ENCODE assay signal across 12 mouse cellular contexts in genomic region chr13:35119782-35120181, GRCm38 (mm10).
A peak's percentile ranks its signal among the peaks of the same experiment; 100 is the strongest.
DNase-seq lines count a peak whose midpoint lies in the region; ATAC-seq and TF ChIP-seq lines count a peak whose summit lies in the region.
"Had no signal": no experiment of that assay in that cellular context is flagged by ENCODE, and none has a peak within 500 bp of the region (broad histone marks: within the 10 kb centered on the region; RNA-seq: fewer than 3 reads in every experiment).

No protein-coding gene starts in this region.

- H3K4me1 ChIP-seq in intestine, postnatal 0 days (replicated peaks; ENCODE audit: control insufficient read depth, insufficient read depth, low read length): no peaks in the 10 kb centered on the region
- no peaks in the 10 kb centered on the region for H3K4me1 ChIP-seq in intestine, embryonic 16.5 days (ENCODE audit: control insufficient read depth, insufficient read depth, low read length)
- H3K4me1 ChIP-seq: embryonic facial prominence, embryonic 15.5 days had no signal

- H3K4me3 ChIP-seq in intestine, postnatal 0 days (ENCODE audit: low read depth, low read length): no peak overlapping the region
- no peak overlapping the region for H3K4me3 ChIP-seq in intestine, embryonic 16.5 days (ENCODE audit: low read length)
- H3K4me3 ChIP-seq: embryonic facial prominence, embryonic 15.5 days had no signal

- no peak overlapping the region for H3K27ac ChIP-seq in intestine, postnatal 0 days (ENCODE audit: low read depth, low read length)
- H3K27ac ChIP-seq in intestine, embryonic 16.5 days (ENCODE audit: low read length): no peak overlapping the region
- H3K27ac ChIP-seq: embryonic facial prominence, embryonic 15.5 days had no signal

- peak; percentile 75 for TF ChIP-seq CTCF in intestine, postnatal 0 days (IDR thresholded peaks at IDR 0.05; ENCODE audit: low read depth)

- no peak for ATAC-seq in intestine, postnatal 0 days
- no peak for ATAC-seq in intestine, embryonic 16.5 days
- no peak for ATAC-seq in monocyte, adult 5-6 weeks (replicated peaks; ENCODE audit: insufficient number of reproducible peaks, low FRiP score, low TSS enrichment, poor library complexity, severe bottlenecking)

- no peak overlapping the region for H3K9ac ChIP-seq in intestine, postnatal 0 days (ENCODE audit: low read depth, low read length)
- no peak overlapping the region for H3K9ac ChIP-seq in intestine, embryonic 16.5 days (ENCODE audit: low read depth, low read length)
- H3K9ac ChIP-seq: embryonic facial prominence, embryonic 15.5 days had no signal

- H3K4me2 ChIP-seq in intestine, postnatal 0 days (replicated peaks; ENCODE audit: low read depth): no peak overlapping the region
- H3K4me2 ChIP-seq in intestine, embryonic 16.5 days (ENCODE audit: low read depth, low read length): no peak overlapping the region
- H3K4me2 ChIP-seq: embryonic facial prominence, embryonic 15.5 days had no signal

- no peaks in the 10 kb centered on the region for H3K27me3 ChIP-seq in intestine, postnatal 0 days (replicated peaks; ENCODE audit: control insufficient read depth, insufficient read depth, low read length)
- no peaks in the 10 kb centered on the region for H3K27me3 ChIP-seq in intestine, embryonic 16.5 days (replicated peaks; ENCODE audit: control insufficient read depth, insufficient read depth, low read length)
- H3K27me3 ChIP-seq: embryonic facial prominence, embryonic 15.5 days had no signal

- no peaks in the 10 kb centered on the region for H3K9me3 ChIP-seq in intestine, postnatal 0 days (ENCODE audit: control insufficient read depth)
- H3K9me3 ChIP-seq in intestine, embryonic 16.5 days (ENCODE audit: control insufficient read depth, low read length): no peaks in the 10 kb centered on the region
- H3K9me3 ChIP-seq: embryonic facial prominence, embryonic 15.5 days had no signal

- H3K36me3 ChIP-seq in intestine, postnatal 0 days (ENCODE audit: control insufficient read depth, insufficient read depth): no peaks in the 10 kb centered on the region
- no peaks in the 10 kb centered on the region for H3K36me3 ChIP-seq in intestine, embryonic 16.5 days (ENCODE audit: control insufficient read depth, insufficient read depth, low read length)
- H3K36me3 ChIP-seq: embryonic facial prominence, embryonic 15.5 days had no signal

- peak; percentile 52 for DNase-seq in thymus, postnatal 0 days (ENCODE audit: low spot score)
- DNase-seq in thymus, postnatal 4 days: no peak
- peak; percentile 16 for DNase-seq in adipocyte (ENCODE audit: low spot score)
- DNase-seq in adrenal gland, adult 8-10 months: no peak
- DNase-seq: adrenal gland, postnatal 36 days; kidney, adult 11 months; right cerebral cortex, postnatal 14 days; thymus, postnatal 25 days had no signal

- 30% methylated on average over 1 of the region's 1 CpGs for WGBS in intestine, postnatal 0 days
- 36% methylated on average over 1 of the region's 1 CpGs for WGBS in intestine, embryonic 16.5 days

Comparison
In these comparisons a context has a peak if more than half of its experiments do, and no peak if none do; other contexts are left out.
1. DNase-seq: peak in thymus, postnatal 0 days (single experiment) and adipocyte (single experiment); none in thymus, postnatal 4 days (single experiment) and adrenal gland, adult 8-10 months (single experiment).